Mouse (Mus musculus): ENCODE measurements at regions not wholly inside any gene's neighbourhood (a gene's known extent, or its start where the extent isn't known, plus 50 kb on each side); places are given as distances from the start of the nearest gene placed in this dataset.

DNA sequence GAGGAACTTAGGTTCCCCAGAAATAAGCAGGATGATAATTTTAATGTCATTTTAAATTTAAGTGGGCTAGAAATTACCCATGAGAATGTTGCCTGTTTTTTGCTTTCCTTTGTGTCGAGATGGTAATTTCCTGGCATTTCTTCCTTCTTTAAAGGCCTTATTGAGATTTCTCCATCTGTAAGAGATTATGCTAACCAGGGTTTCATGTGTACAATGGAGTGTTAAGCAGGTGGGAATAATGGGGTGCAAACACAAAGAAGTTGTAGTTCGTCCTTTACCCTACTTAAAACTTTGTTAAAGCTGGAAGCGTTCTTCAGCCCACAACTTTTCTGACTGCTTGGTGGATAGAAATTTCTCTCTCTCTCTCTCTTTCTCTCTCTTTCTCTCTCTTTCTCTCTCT lies 77.8 kb upstream of the Zfp64 start:
- Histone ChIP-seq H3K27me3 (ENCODE audit: insufficient read depth, low read length) (no peaks in the 10 kb centered on the region), H3K36me3 (ENCODE audit: insufficient read depth) (no peaks in the 10 kb centered on the region), H3K9me3 (ENCODE audit: low read length) (no peaks in the 10 kb centered on the region), H3K27ac (ENCODE audit: low read depth, low read length) (no peak overlapping the region), H3K9ac (no peak overlapping the region), H3K4me1 (ENCODE audit: insufficient read depth) (peaks cover 10% of the 10 kb centered on the region; the same call in 1 of the 2 replicates), H3K4me3 (ENCODE audit: low read depth, low read length) (no peak overlapping the region), H3K4me2 (ENCODE audit: low read depth) (no peak overlapping the region)
- no peak for ATAC-seq
- TF ChIP-seq CTCF (IDR thresholded peaks at IDR 0.05; ENCODE audit: low read depth) = no peak
- DNase-seq = no peak
- 15% methylated on average over 3 of the region's 3 CpGs for WGBS

DNA sequence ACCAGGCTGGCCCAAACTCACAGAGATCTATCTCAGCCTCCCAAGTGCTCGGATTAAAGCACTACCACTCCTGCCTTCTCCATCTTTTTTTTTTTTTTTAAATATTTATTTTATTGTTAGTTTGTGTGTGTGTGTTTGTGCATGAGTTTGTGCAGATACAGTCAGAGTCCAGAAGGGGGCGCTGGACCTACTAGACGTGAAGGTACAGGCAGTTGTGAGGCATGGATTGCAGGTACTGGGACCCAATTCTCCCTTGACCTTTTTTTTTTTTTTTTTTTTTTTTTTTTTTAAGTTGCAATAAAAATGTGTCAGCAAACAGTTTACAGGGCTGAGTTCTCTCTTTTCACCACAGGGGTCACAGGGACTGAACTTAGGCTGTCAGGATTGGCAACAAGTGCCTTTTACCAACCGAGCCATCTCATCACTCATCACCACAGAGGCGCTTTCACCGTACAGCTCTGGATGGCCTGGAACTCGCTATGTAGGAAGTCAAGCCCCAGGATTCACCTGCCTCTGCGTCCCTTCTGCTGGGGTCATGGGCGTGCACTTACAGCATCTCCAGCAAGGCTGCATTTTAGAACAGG lies 73.2 kb upstream of the Zfp64 start:
- TF ChIP-seq CTCF (IDR thresholded peaks at IDR 0.05; ENCODE audit: low read depth) = no peak
- WGBS = 79% methylated on average over 9 of the region's 9 CpGs
- Histone ChIP-seq H3K4me2 (ENCODE audit: low read depth) (no peak overlapping the region), H3K36me3 (ENCODE audit: insufficient read depth) (no peaks in the 10 kb centered on the region), H3K9me3 (ENCODE audit: low read length) (no peaks in the 10 kb centered on the region), H3K9ac (no peak overlapping the region), H3K4me1 (ENCODE audit: insufficient read depth) (no peaks in the 10 kb centered on the region), H3K4me3 (ENCODE audit: low read depth, low read length) (no peak overlapping the region), H3K27me3 (ENCODE audit: insufficient read depth, low read length) (no peaks in the 10 kb centered on the region), H3K27ac (ENCODE audit: low read depth, low read length) (no peak overlapping the region)
- DNase-seq = no peak
- ATAC-seq = no peak

DNA sequence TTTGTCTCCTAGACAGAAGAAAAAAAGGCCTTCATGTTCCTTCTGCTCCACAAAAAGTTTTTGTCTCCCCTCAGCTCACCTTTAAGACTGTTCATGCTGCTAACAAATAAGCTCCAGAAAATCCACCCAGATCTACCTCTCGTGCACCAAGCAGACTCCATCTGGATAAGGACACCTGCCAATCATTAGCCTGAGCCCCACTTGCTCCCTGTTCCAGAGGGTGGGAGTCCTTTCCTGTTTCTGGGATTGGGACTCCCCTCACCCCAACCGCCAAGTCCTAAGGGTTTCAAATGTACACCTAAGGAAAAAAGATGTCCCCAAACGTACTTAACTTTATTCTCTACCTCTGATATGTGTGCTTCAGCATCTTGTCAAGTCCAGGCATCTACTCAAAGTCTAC lies 63.6 kb upstream of the Zfp64 start:
- no peak overlapping the region for H3K27ac ChIP-seq (ENCODE audit: low read depth, low read length)
- H3K36me3 ChIP-seq (ENCODE audit: insufficient read depth) = no peaks in the 10 kb centered on the region
- H3K9ac ChIP-seq = no peak overlapping the region
- no peak for TF ChIP-seq CTCF (IDR thresholded peaks at IDR 0.05; ENCODE audit: low read depth)
- no peak for DNase-seq
- WGBS = 79% methylated on average over 3 of the region's 3 CpGs
- H3K4me1 ChIP-seq (ENCODE audit: insufficient read depth) = no peaks in the 10 kb centered on the region
- no peaks in the 10 kb centered on the region for H3K9me3 ChIP-seq (ENCODE audit: low read length)
- H3K27me3 ChIP-seq (ENCODE audit: insufficient read depth, low read length) = no peaks in the 10 kb centered on the region
- no peak overlapping the region for H3K4me2 ChIP-seq (ENCODE audit: low read depth)
- H3K4me3 ChIP-seq (ENCODE audit: low read depth, low read length) = no peak overlapping the region
- no peak for ATAC-seq

DNA sequence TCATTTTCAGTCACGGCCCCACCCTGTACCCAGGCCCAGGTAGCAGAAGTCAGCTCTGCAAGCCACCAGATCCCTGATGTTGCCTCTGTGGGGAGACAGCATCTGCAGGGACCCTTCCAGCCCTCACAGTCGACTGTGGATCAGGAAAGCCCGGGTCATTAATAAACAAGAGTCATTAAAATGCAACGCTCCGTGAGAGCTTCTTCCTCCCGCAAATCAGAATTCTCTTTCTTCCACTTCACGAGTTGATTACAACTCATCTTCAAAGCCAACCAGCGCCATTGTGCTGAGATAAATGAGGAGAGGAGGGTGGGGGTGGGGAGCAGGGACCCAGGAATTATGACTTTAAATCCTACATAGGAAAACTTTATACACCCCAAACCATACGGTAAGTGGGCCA lies 54.9 kb upstream of the Zfp64 start:
- ATAC-seq (no peak), DNase-seq (no peak)
- Histone ChIP-seq H3K4me1 (ENCODE audit: insufficient read depth) (peaks cover 3% of the 10 kb centered on the region; the same call in 1 of the 2 replicates), H3K9me3 (ENCODE audit: low read length) (no peaks in the 10 kb centered on the region), H3K4me3 (ENCODE audit: low read depth, low read length) (no peak overlapping the region), H3K36me3 (ENCODE audit: insufficient read depth) (no peaks in the 10 kb centered on the region), H3K27me3 (ENCODE audit: insufficient read depth, low read length) (no peaks in the 10 kb centered on the region), H3K4me2 (ENCODE audit: low read depth) (no peak overlapping the region), H3K9ac (no peak overlapping the region), H3K27ac (ENCODE audit: low read depth, low read length) (no peak overlapping the region)
- TF ChIP-seq CTCF (IDR thresholded peaks at IDR 0.05; ENCODE audit: low read depth) = no peak
- WGBS = 27% methylated on average over 9 of the region's 9 CpGs

DNA sequence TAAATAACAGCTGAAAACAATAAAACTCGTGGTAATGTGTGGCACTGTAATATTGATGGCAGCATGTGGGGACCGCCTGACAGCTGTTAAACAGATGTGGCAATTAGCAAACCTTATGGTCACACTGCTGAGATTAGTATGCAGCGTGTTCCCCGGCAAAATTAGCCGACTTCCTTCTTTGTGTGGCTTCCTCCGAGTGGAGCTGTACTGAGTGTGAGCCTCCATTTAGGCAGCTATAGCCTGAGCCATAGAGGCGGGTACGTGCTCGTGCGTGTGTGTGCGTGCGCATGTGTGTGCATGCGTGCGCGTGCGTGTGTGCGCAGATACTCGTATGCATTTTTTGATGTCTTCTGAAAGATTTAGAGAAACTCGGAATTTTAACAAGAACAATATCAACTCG lies 53.4 kb upstream of the Zfp64 start:
- H3K4me2 ChIP-seq (ENCODE audit: low read depth) = no peak overlapping the region
- H3K9me3 ChIP-seq (ENCODE audit: low read length) = no peaks in the 10 kb centered on the region
- H3K36me3 ChIP-seq (ENCODE audit: insufficient read depth) = no peaks in the 10 kb centered on the region
- peak; percentile 51 for ATAC-seq
- H3K9ac ChIP-seq = no peak overlapping the region
- TF ChIP-seq CTCF (IDR thresholded peaks at IDR 0.05; ENCODE audit: low read depth) = no peak
- peak; percentile 30 for DNase-seq
- H3K27ac ChIP-seq (ENCODE audit: low read depth, low read length) = no peak overlapping the region
- WGBS = 66% methylated on average over 20 of the region's 20 CpGs
- no peaks in the 10 kb centered on the region for H3K27me3 ChIP-seq (ENCODE audit: insufficient read depth, low read length)
- H3K4me3 ChIP-seq (ENCODE audit: low read depth, low read length) = no peak overlapping the region
- peaks cover 3% of the 10 kb centered on the region; the same call in 1 of the 2 replicates for H3K4me1 ChIP-seq (ENCODE audit: insufficient read depth)

DNA sequence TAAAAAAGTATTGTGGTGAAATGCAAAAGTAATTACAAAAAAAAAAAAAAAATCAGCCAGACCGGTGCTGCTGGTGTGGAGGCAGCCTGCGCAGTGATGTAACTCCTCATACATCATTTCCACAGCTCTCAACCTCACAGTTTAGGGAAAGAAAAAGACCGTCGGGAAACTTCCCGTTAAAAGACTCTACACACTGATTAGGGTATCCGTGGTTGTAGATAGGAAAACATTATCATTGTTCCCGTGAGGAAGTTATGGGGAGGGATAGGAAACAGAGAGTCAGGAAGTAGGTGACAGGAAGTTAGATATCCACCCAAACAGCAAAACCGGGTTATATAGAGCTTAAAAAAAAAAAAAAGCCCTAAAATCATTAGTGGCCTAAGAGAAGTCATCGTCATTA lies 52.9 kb upstream of the Zfp64 start:
- Histone ChIP-seq H3K4me3 (ENCODE audit: low read depth, low read length) (no peak overlapping the region), H3K9ac (no peak overlapping the region), H3K27ac (ENCODE audit: low read depth, low read length) (no peak overlapping the region), H3K9me3 (ENCODE audit: low read length) (no peaks in the 10 kb centered on the region), H3K36me3 (ENCODE audit: insufficient read depth) (no peaks in the 10 kb centered on the region), H3K4me2 (ENCODE audit: low read depth) (no peak overlapping the region), H3K27me3 (ENCODE audit: insufficient read depth, low read length) (no peaks in the 10 kb centered on the region), H3K4me1 (ENCODE audit: insufficient read depth) (peaks cover 3% of the 10 kb centered on the region; the same call in 1 of the 2 replicates)
- DNase-seq (no peak), ATAC-seq (no peak)
- TF ChIP-seq CTCF (IDR thresholded peaks at IDR 0.05; ENCODE audit: low read depth) = no peak
- WGBS = 73% methylated on average over 9 of the region's 9 CpGs

DNA sequence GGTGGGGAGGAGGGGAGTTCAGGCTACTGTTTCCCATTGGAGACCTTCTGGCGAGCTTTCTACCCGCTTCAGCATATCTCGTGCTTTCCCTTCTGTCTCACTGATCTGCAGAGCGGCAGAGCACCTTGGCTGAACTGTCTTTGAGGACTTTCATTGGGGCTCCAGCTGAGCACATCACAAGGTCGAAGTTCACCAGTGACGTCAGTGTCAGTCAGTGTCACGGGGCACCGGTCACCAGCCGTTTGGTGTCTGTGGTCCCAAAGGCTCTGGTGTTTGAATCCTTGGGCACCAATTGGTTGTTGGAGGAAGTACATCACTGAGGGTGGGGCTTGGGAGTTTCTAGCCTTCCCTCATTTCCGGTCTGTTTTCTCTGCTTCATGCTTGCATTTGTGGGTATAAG lies 51.2 kb upstream of the Zfp64 start:
- Histone ChIP-seq H3K27ac (ENCODE audit: low read depth, low read length) (no peak overlapping the region), H3K36me3 (ENCODE audit: insufficient read depth) (no peaks in the 10 kb centered on the region), H3K9me3 (ENCODE audit: low read length) (no peaks in the 10 kb centered on the region), H3K4me2 (ENCODE audit: low read depth) (no peak overlapping the region), H3K4me3 (ENCODE audit: low read depth, low read length) (no peak overlapping the region), H3K27me3 (ENCODE audit: insufficient read depth, low read length) (no peaks in the 10 kb centered on the region), H3K9ac (no peak overlapping the region), H3K4me1 (ENCODE audit: insufficient read depth) (peaks cover 3% of the 10 kb centered on the region; the same call in 1 of the 2 replicates)
- 91% methylated on average over 10 of the region's 10 CpGs for WGBS
- ATAC-seq (no peak), DNase-seq (no peak)
- TF ChIP-seq CTCF (IDR thresholded peaks at IDR 0.05; ENCODE audit: low read depth) = no peak

Measured in forebrain, postnatal 0 days (tissue).